Mouse (Mus musculus) heart, adult 2 months (tissue): ENCODE results near the gene Wfdc1. TPM values are rescaled to one million over a fixed set of nuclear protein-coding genes. Genes with fewer than 3 reads are reported as not detected.

Source experiments
- DNase-seq, 2 experiments: peaks; one replicate each; pipeline ENCODE4 v3.0.0; 2021
- H3K27ac ChIP-seq: fragments of 200-600 bp; 2 replicates; pipeline ENCODE4 v1.8.1; 2022
- H3K27me3 ChIP-seq: fragments of 200-500 bp; 2 replicates; pipeline ENCODE4 v1.6.1; 2012; ENCODE audit warnings: mild to moderate bottlenecking, low read length, inconsistent platforms, mixed read lengths; ENCODE audit not compliant: control insufficient read depth, insufficient read depth
- H3K36me3 ChIP-seq: fragments of 200-500 bp; 2 replicates; pipeline ENCODE4 v1.6.1; 2012; ENCODE audit warnings: low read length, inconsistent platforms; ENCODE audit not compliant: control insufficient read depth, insufficient read depth
- H3K4me1 ChIP-seq: fragments of 200-500 bp; 2 replicates; pipeline ENCODE4 v1.6.1; 2011; ENCODE audit warnings: low read length; ENCODE audit not compliant: control insufficient read depth, insufficient read depth
- H3K4me3 ChIP-seq: fragments of 200-600 bp; 2 replicates; pipeline ENCODE4 v1.8.1; 2022
- H3K79me2 ChIP-seq: fragments of 200-500 bp; replicated peaks from 2 replicates; pipeline ENCODE4 v1.6.1; 2012; ENCODE audit warnings: mild to moderate bottlenecking, inconsistent platforms, low read length, moderate library complexity, mixed read lengths; ENCODE audit not compliant: control insufficient read depth, insufficient read depth
- H3K9ac ChIP-seq: fragments of 200-500 bp; 2 replicates; pipeline ENCODE4 v1.6.1; 2012; ENCODE audit warnings: low read depth, mild to moderate bottlenecking, control low read depth, inconsistent platforms, low read length, mixed read lengths
- CTCF ChIP-seq: fragments of 200-600 bp; IDR thresholded peaks from 2 replicates; pipeline ENCODE4 v1.8.1; 2022; ENCODE audit warnings: antibody characterized with exemption, mild to moderate bottlenecking, moderate library complexity
- EP300 ChIP-seq: fragments of 200-500 bp; IDR thresholded peaks from 2 replicates; pipeline ENCODE4 v1.6.1; 2011; ENCODE audit warnings: low read depth, low read length, control low read depth; ENCODE audit not compliant: insufficient read depth
- POLR2A ChIP-seq: fragments of 200-500 bp; IDR thresholded peaks from 2 replicates; pipeline ENCODE4 v1.6.1; 2011; ENCODE audit warnings: mild to moderate bottlenecking, low read depth, low read length, control low read depth; ENCODE audit not compliant: insufficient read depth
- WGBS: fragments of 180-500 bp; shearing (Covaris S2); methylation state at CpG from one replicate; pipeline ENCODE4 v1.1.7; 2018; 5-methylcytosine and 5-hydroxymethylcytosine counted together
- intact Hi-C: fragments of 180-260 bp; cut with DNase I; formaldehyde crosslinking; loops from one replicate; pipeline ENCODE4 v1.15.1; 2025
- polyA plus RNA-seq: library from polyadenylated mRNA; depleted of rRNA; stranded (reverse); fragments of >200 nt; gene quantifications from 2 replicates; pipeline ENCODE4 v1.2.3, GENCODE M21; 2012
- total RNA-seq, 2 experiments: library from RNA; stranded (reverse); gene quantifications; 2 replicates each; pipeline ENCODE4 v1.2.3; 2021

Gene Wfdc1
- total and polyA plus RNA-seq, 3 experiments = 27.9 to 39.0 (median 33.2) TPM

DNA sequence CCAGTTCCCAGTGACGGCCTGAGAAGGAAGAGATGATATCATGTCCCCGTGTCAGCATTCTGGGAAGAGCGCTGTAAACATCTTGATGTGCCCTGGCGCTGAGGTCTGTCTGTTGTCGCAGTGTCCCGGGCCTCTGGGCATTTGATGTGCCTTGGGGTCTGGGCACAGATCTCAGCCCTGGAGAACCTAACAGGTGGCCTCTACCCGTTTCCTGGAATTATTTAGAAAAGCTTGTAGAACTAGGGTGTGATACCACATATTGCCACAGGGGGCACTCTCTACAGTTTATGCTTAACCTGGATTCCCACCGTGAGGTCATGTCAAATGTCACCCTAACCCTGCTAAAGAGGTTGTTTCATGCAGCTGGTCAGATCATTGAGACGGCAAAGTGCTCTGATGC lies 51.6 kb downstream of the Wfdc1 start:
- WGBS = 61% methylated on average over 9 of the region's 9 CpGs
- DNase-seq = no peak
- Histone ChIP-seq H3K36me3 (no peaks in the 10 kb centered on the region), H3K4me3 (no peak overlapping the region), H3K79me2 (no peaks in the 10 kb centered on the region), H3K27me3 (no peaks in the 10 kb centered on the region), H3K27ac (no peak overlapping the region), H3K4me1 (peaks cover 5% of the 10 kb centered on the region), H3K9ac (no peak overlapping the region)
- intact Hi-C loops = no loop called here
- TF ChIP-seq EP300 (no peak), CTCF (peak; percentile 73)

DNA sequence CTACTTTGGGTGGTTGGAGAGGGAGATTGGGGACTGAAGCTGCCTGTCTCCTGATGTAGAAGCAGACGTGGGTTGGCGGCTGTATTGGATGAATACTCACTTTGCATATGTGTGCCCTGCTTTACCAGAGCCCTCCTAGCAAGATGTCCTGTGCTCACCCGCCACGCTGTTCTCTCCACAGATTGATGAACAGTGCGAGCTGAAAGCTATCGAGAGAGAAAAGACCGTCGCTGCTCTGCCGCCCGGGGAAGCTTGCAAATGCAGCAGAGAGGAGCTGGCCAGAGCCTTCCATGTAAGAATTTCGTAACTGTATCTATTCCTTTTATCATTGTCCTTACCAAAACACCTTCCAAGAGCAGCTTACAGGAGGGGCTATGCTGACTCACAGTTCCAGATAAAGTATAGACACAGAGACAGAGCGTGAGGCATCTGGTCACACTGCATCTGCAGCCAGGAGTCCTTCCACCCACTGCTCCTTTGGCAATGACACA lies 52.9 kb downstream of the Wfdc1 start:
- H3K27ac ChIP-seq = no peak overlapping the region
- no peaks in the 10 kb centered on the region for H3K27me3 ChIP-seq
- no peak overlapping the region for H3K9ac ChIP-seq
- no peaks in the 10 kb centered on the region for H3K36me3 ChIP-seq
- no peak for DNase-seq
- H3K4me1 ChIP-seq = peaks cover 5% of the 10 kb centered on the region
- TF ChIP-seq CTCF (no peak), POLR2A (no peak), EP300 (no peak)
- no peak overlapping the region for H3K4me3 ChIP-seq
- intact Hi-C loops = no loop called here
- H3K79me2 ChIP-seq = no peaks in the 10 kb centered on the region
- WGBS = 58% methylated on average over 12 of the region's 12 CpGs

- Histone ChIP-seq H3K9ac (no peak overlapping the region), H3K4me1 (no peaks in the 10 kb centered on the region), H3K4me3 (no peak overlapping the region), H3K79me2 (no peaks in the 10 kb centered on the region), H3K27ac (no peak overlapping the region), H3K36me3 (no peaks in the 10 kb centered on the region), H3K27me3 (no peaks in the 10 kb centered on the region)
- 70% methylated on average over 6 of the region's 6 CpGs for WGBS
- TF ChIP-seq POLR2A = no peak
- TF ChIP-seq EP300 = no peak
- no peak for TF ChIP-seq CTCF
- intact Hi-C loops = no loop called here
- DNase-seq = no peak
These were observed 56.2 kb downstream of the Wfdc1 start for GRCm38 (mm10) chr8:119722348-119722747.

DNA sequence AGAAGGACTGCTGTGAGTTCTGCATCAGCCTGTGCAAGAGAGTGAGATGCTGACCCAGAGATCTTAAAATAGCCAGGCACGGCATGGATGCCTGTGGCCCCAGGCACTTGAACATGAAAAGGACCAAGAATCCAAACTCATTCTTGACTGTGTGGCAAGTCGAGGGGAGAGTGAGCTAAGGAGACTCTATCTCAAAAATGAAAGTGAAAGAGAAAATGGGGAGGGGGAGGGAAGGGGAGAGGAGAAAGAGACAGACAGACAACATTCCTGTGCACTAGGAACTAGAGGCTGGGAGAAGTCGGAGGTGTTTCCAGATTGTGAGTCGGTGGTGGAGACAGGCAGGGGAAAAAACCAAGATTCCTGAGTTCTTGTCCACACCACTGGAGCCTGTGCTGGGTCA lies 57.5 kb downstream of the Wfdc1 start:
- H3K79me2 ChIP-seq = no peaks in the 10 kb centered on the region
- intact Hi-C loops = loop anchor here (2.0 kb wide), 1 partner anchor 19 kb away; no protein-coding TSS in a partner anchor
- no peaks in the 10 kb centered on the region for H3K27me3 ChIP-seq
- 21% methylated on average over 4 of the region's 4 CpGs for WGBS
- no peak overlapping the region for H3K4me3 ChIP-seq
- H3K9ac ChIP-seq = no peak overlapping the region
- no peak overlapping the region for H3K27ac ChIP-seq
- H3K36me3 ChIP-seq = no peaks in the 10 kb centered on the region
- DNase-seq = no peak
- TF ChIP-seq POLR2A (no peak), CTCF (no peak), EP300 (no peak)
- no peaks in the 10 kb centered on the region for H3K4me1 ChIP-seq

DNA sequence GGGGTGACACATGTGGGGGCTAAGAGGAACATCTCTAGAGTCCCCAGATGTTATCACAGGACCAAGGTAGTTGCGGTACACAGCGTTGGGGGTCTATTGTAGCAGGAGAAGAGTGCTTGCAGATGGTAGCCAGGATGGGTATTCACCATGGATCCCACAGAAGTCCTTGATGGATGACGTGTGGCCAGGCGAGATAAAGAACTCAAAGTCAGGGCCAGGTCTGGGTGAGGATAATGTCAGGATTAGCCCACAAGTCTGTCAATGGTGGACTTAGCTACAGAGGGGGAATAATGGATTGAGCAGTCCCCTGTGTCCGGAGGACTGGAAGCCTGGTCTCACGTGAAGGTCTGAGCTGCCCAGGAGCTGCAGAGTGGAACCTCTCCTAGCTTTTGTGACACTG lies 58.4 kb downstream of the Wfdc1 start:
- H3K79me2 ChIP-seq = no peaks in the 10 kb centered on the region
- intact Hi-C loops = loop anchor here (2.0 kb wide), 1 partner anchor 20 kb away; no protein-coding TSS in a partner anchor
- 78% methylated on average over 6 of the region's 6 CpGs for WGBS
- H3K4me1 ChIP-seq = no peaks in the 10 kb centered on the region
- H3K4me3 ChIP-seq = no peak overlapping the region
- no peaks in the 10 kb centered on the region for H3K36me3 ChIP-seq
- no peak for DNase-seq
- H3K27ac ChIP-seq = no peak overlapping the region
- no peaks in the 10 kb centered on the region for H3K27me3 ChIP-seq
- TF ChIP-seq CTCF (no peak), POLR2A (no peak), EP300 (no peak)
- no peak overlapping the region for H3K9ac ChIP-seq

- Histone ChIP-seq H3K4me3 (no peak overlapping the region), H3K36me3 (no peaks in the 10 kb centered on the region), H3K79me2 (no peaks in the 10 kb centered on the region), H3K4me1 (no peaks in the 10 kb centered on the region), H3K9ac (no peak overlapping the region), H3K27ac (no peak overlapping the region), H3K27me3 (no peaks in the 10 kb centered on the region)
- intact Hi-C loops = no loop called here
- no peak for DNase-seq
- WGBS = 51% methylated on average over 8 of the region's 8 CpGs
- TF ChIP-seq EP300 = no peak
- TF ChIP-seq POLR2A = no peak
- no peak for TF ChIP-seq CTCF
These were observed 60.9 kb downstream of the Wfdc1 start for GRCm38 (mm10) chr8:119727093-119727492.

GRCm38 (mm10) chr8:119728351-119728895 lies 62.3 kb downstream of the Wfdc1 start:
- Histone ChIP-seq H3K4me3 (no peak overlapping the region), H3K4me1 (no peaks in the 10 kb centered on the region), H3K27ac (no peak overlapping the region), H3K79me2 (no peaks in the 10 kb centered on the region), H3K27me3 (no peaks in the 10 kb centered on the region), H3K36me3 (no peaks in the 10 kb centered on the region), H3K9ac (no peak overlapping the region)
- no peak for DNase-seq
- WGBS = 79% methylated on average over 8 of the region's 8 CpGs
- intact Hi-C loops = no loop called here
- TF ChIP-seq POLR2A (no peak), EP300 (no peak), CTCF (no peak)
